Mouse (Mus musculus) olfactory bulb, adult 2 months (tissue): ENCODE measurements around the gene Atg4b.

Experiments used
- CTCF ChIP-seq: fragments of 200-500 bp; IDR thresholded peaks from 2 replicates; pipeline ENCODE4 v1.5.1; 2012; ENCODE audit warnings: low read depth, mild to moderate bottlenecking, low read length, moderate library complexity; ENCODE audit not compliant: insufficient read depth
- POLR2A ChIP-seq: fragments of 200-500 bp; IDR thresholded peaks from 2 replicates; pipeline ENCODE4 v1.6.1; 2012; ENCODE audit warnings: mild to moderate bottlenecking, low read depth, low read length, moderate library complexity; ENCODE audit not compliant: insufficient read depth

DNA sequence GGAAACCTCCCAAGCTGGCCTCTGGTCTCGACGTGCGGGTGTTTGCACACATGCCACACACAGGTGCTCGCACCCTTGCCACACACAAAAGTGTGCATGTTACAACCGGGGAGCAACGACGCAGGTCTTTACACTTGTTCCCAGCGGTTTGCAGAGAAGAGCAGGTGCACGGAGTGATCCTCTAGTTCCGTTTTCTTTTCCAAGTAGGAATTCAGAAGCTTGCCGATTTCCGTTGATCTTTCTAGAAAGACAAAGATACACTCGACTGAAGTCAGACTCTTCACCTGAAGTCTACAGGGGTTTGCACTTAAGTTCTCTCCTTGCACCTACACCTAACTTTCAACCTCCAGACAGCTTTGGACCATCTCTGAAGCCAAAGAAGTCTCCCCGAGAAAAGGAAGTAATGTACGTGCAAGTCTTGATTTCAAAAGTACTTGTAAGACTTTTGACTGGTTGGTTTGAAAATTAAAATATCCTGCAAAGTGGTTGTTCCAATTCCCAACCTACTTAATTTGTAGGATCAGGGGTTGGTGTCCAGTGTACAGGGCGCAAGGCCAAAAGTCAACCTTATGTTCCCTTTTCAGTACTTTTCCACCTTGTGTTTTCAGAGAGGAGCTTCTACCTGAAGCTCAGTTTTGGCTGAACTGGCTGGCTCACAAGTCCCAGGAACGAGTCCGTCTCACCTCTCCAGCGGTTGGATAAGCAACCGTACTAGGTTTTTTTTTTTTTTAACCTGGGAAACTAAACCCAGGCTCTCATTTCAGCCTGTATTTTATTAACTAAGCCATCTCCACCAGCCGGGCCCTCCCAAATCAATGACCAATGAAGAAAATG lies 49.6 kb downstream of the Atg4b start:
- no peak for TF ChIP-seq CTCF
- no peak for TF ChIP-seq POLR2A
